Mouse (Mus musculus) liver, postnatal 0 days (tissue): ENCODE measurements around the gene Hoxb9.

Experiments
- CTCF ChIP-seq: sonication (generic); IDR thresholded peaks from 2 replicates; pipeline ENCODE4 v1.5.1; 2016; ENCODE audit warnings: antibody characterized with exemption, low read depth
- EP300 ChIP-seq: IDR thresholded peaks from 2 replicates; pipeline ENCODE4 v1.6.1; 2016; ENCODE audit warnings: antibody characterized with exemption, low read depth, mild to moderate bottlenecking

DNA sequence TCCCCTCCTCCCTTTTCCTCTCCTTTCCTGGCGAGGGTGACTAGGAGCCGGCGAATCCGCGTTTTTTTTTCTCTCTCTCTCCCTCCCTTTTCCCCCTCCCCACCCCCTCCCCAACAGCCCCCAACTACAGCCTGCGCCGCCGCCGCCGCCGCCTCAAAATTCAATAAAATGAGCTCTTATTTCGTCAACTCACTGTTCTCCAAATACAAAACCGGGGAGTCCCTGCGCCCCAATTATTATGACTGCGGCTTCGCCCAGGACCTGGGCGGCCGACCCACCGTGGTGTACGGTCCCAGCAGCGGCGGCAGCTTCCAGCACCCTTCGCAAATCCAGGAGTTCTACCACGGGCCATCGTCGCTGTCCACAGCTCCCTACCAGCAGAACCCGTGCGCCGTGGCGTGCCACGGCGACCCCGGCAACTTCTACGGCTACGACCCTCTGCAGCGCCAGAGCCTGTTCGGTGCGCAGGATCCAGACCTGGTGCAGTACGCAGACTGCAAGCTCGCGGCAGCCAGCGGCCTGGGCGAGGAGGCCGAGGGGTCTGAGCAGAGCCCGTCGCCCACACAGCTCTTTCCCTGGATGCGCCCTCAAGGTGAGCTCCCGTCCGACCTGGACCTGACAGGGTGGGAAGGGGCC lies 11.7 kb downstream of the Hoxb9 start:
- no peak for TF ChIP-seq EP300
- TF ChIP-seq CTCF: no peak
